Mouse (Mus musculus) thymus, adult 2 months (tissue): ENCODE data around the gene Zfp277.

Source experiments
- CTCF ChIP-seq: fragments of 200-500 bp; IDR thresholded peaks from 2 replicates; pipeline ENCODE4 v1.5.1; 2012; ENCODE audit warnings: mild to moderate bottlenecking, control low read depth, low read length, moderate library complexity, borderline replicate concordance; ENCODE audit not compliant: control insufficient read depth, poor library complexity, insufficient read depth; ENCODE audit errors: extremely low read depth
- POLR2A ChIP-seq: fragments of 200-500 bp; IDR thresholded peaks from 2 replicates; pipeline ENCODE4 v1.6.1; 2012; ENCODE audit warnings: mild to moderate bottlenecking, low read length, control low read depth, moderate library complexity; ENCODE audit not compliant: control insufficient read depth, poor library complexity, insufficient read depth; ENCODE audit errors: extremely low read depth

GRCm38 (mm10) chr12:40347060-40347698, 98.5 kb downstream of the Zfp277 start:
- TF ChIP-seq CTCF (no peak), POLR2A (no peak)
